Mouse (Mus musculus): ENCODE data around the gene Atp2b4. TPM values are rescaled to one million over a fixed set of nuclear protein-coding genes. Genes with fewer than 3 reads are reported as not detected.

Gene Atp2b4
- polyA plus RNA-seq, 1 experiment from 2014 or later: 38.8 TPM

- peak overlapping the region; percentile 48 for H3K27ac ChIP-seq (ENCODE audit: low read length)
- ATAC-seq (ENCODE audit: insufficient number of reproducible peaks, insufficient read depth, low FRiP score, low read depth): no peak
- H3K36me3 ChIP-seq (ENCODE audit: control insufficient read depth, insufficient read depth, low read length): peaks cover 15% of the 10 kb centered on the region; the same call in 1 of the 2 replicates
- H3K4me3 ChIP-seq (ENCODE audit: low read depth, low read length): no peak overlapping the region
- H3K4me1 ChIP-seq (ENCODE audit: control insufficient read depth, insufficient read depth, low read length): peaks cover 22% of the 10 kb centered on the region
- 94% methylated on average over 7 of the region's 7 CpGs for WGBS
- H3K9ac ChIP-seq (replicated peaks; ENCODE audit: low read depth, low read length): no peak overlapping the region
- no peak overlapping the region for H3K4me2 ChIP-seq (replicated peaks; ENCODE audit: low read depth, low read length)
- H3K9me3 ChIP-seq (ENCODE audit: control insufficient read depth, low read depth, low read length): no peaks in the 10 kb centered on the region
- no peaks in the 10 kb centered on the region for H3K27me3 ChIP-seq (ENCODE audit: control insufficient read depth, insufficient read depth, low read length)
Measured at GRCm38 (mm10) chr1:133662941-133663340, 137.9 kb downstream of the Atp2b4 start.

DNA sequence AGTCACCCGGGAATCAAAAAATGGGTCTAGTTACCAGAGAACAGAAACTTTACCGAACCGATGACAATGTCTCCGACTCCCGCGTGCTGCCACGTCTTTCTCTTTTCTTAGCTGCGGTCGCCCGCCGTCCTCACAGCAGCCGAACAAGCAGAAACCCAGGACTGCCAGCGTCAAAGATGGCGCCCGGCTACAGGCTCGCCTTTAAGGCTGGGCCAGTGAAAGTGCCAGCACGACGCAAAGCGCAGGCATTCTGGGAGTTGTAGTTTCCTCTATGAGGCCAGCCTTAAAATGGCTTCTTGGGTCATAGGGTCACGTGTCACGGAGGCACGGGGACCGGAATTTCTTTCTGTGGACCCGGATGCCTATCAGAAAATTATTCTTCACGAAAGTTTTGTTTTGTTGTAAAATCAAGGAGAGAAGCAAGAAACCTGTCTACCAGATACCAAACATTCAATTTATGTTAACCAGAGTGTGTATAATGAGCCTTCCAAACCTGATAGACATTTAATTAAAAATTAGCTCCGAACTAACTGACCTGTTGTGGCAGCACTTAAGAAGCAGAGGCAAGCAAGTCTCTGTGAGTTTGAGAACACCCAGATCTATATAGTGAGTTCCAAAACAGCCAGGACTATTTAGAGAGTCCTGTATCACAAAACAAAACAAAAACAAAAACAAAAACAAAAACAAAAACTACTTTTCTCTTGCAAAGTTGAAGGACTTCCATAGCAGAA, 139.5 kb downstream of the Atp2b4 start, which contains the start of gene Gm38394:
TSS of gene Gm38394 (minus strand) at position 116 of the 731 bp plus-strand sequence.
- H3K27me3 ChIP-seq (ENCODE audit: control insufficient read depth, insufficient read depth, low read length): no peaks in the 10 kb centered on the region
- peak within 1 kb of the TSS; percentile 85 for H3K4me2 ChIP-seq (replicated peaks; ENCODE audit: low read depth, low read length)
- peak within 1 kb of the TSS; percentile 85 for H3K4me3 ChIP-seq (ENCODE audit: low read depth, low read length)
- H3K27ac ChIP-seq (ENCODE audit: low read length): peak within 1 kb of the TSS; percentile 95
- H3K9me3 ChIP-seq (ENCODE audit: control insufficient read depth, low read depth, low read length): no peaks in the 10 kb centered on the region
- H3K9ac ChIP-seq (replicated peaks; ENCODE audit: low read depth, low read length): peak within 1 kb of the TSS; percentile 87
- peaks cover 23% of the 10 kb centered on the region; the same call in 1 of the 2 replicates for H3K36me3 ChIP-seq (ENCODE audit: control insufficient read depth, insufficient read depth, low read length)
- WGBS: 3% methylated on average over 26 of the region's 26 CpGs
- peak; percentile 96 for ATAC-seq (ENCODE audit: insufficient number of reproducible peaks, insufficient read depth, low FRiP score, low read depth)
- H3K4me1 ChIP-seq (ENCODE audit: control insufficient read depth, insufficient read depth, low read length): peaks cover 34% of the 10 kb centered on the region

DNA sequence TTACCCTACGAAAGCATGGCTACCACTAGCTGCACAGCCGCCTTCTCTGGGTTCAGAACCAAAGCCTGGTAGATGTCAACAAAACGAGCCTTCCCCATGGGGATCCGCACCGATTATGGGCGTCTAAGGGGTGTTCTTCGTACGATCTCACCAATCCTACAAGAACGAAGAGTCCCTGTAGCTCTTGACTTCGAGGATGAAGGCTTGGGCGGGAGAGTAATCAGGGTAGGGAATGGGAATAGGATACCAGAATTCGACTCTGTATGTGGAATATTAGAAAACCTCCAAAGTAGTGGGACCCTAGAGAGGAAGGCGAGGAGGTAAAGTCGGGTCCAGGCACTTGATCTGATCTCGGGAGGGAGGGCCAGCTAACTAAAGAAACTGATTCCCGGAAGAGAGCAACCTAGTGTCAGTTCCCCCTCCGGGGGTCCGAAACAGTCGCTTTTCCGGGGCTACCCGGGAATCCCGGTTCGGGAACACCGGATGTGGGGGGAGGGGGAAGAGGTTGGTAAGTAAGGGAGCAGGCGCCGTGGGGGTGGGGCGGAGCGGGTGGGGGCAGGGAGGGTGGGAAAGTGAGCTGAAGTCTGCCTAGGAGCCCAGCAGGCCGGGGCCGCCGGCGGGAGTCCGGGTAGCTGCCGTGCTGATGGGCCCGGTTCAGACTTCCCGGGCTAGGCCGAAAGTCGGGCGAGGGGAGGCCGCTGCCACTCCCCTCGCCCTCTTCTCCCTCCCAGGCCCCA, 140.2 kb downstream of the Atp2b4 start, which contains the start of gene Zbed6:
TSS of gene Zbed6 (minus strand) at position 420 of the 737 bp plus-strand sequence.
- peak within 1 kb of the TSS; percentile 85 for H3K4me3 ChIP-seq (ENCODE audit: low read depth, low read length)
- H3K4me2 ChIP-seq (replicated peaks; ENCODE audit: low read depth, low read length): peak within 1 kb of the TSS; percentile 85
- under 1% methylated on average over 40 of the region's 41 CpGs for WGBS
- peak within 1 kb of the TSS; percentile 95 for H3K27ac ChIP-seq (ENCODE audit: low read length)
- no peaks in the 10 kb centered on the region for H3K27me3 ChIP-seq (ENCODE audit: control insufficient read depth, insufficient read depth, low read length)
- ATAC-seq (ENCODE audit: insufficient number of reproducible peaks, insufficient read depth, low FRiP score, low read depth): peak; percentile 51; the same call in 1 of the 2 replicates
- peaks cover 34% of the 10 kb centered on the region for H3K4me1 ChIP-seq (ENCODE audit: control insufficient read depth, insufficient read depth, low read length)
- H3K9ac ChIP-seq (replicated peaks; ENCODE audit: low read depth, low read length): peak within 1 kb of the TSS; percentile 87
- no peaks in the 10 kb centered on the region for H3K9me3 ChIP-seq (ENCODE audit: control insufficient read depth, low read depth, low read length)
- H3K36me3 ChIP-seq (ENCODE audit: control insufficient read depth, insufficient read depth, low read length): peaks cover 23% of the 10 kb centered on the region; the same call in 1 of the 2 replicates

DNA sequence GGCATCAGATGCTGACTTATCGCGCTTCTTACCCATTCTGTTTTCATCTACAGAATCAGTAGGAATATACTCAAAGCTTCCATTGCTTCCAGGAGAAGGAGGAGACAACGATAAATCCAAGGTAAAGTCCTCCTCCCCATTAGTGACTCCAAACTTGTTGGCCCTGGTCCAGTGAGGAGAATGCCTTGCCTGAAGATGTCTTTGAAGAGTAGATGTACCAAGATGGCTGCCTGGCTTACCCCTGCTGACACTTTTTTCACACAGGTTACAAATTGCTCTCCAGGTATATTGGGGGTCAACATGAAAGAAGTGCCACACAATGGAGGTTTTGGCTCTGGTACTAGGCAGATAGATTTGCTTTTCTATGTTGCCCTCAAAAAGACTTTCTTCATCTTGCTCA, 142.0 kb downstream of the Atp2b4 start:
- H3K4me2 ChIP-seq (replicated peaks; ENCODE audit: low read depth, low read length): peak overlapping the region; percentile 85; the same call in 1 of the 2 replicates
- H3K4me3 ChIP-seq (ENCODE audit: low read depth, low read length): no peak overlapping the region
- WGBS: 84% methylated on average over 3 of the region's 3 CpGs

GRCm38 (mm10) chr1:133656811-133657210, 144.0 kb downstream of the Atp2b4 start:
- Histone ChIP-seq H3K4me3 (ENCODE audit: low read depth, low read length) (no peak overlapping the region), H3K27me3 (ENCODE audit: control insufficient read depth, insufficient read depth, low read length) (no peaks in the 10 kb centered on the region), H3K9me3 (ENCODE audit: control insufficient read depth, low read depth, low read length) (no peaks in the 10 kb centered on the region), H3K27ac (ENCODE audit: low read length) (no peak overlapping the region), H3K4me2 (replicated peaks; ENCODE audit: low read depth, low read length) (0 out of 2 replicates have a peak overlapping the region, but pooled peaks have one; percentile 11), H3K36me3 (ENCODE audit: control insufficient read depth, insufficient read depth, low read length) (peaks cover 36% of the 10 kb centered on the region), H3K4me1 (ENCODE audit: control insufficient read depth, insufficient read depth, low read length) (peaks cover 31% of the 10 kb centered on the region), H3K9ac (replicated peaks; ENCODE audit: low read depth, low read length) (no peak overlapping the region)
- 44% methylated on average over 5 of the region's 5 CpGs for WGBS
- no peak for ATAC-seq (ENCODE audit: insufficient number of reproducible peaks, insufficient read depth, low FRiP score, low read depth)

More for the DNA sequence above, 142.0 kb downstream of the Atp2b4 start:
- Histone ChIP-seq H3K27ac (ENCODE audit: low read length) (no peak overlapping the region), H3K27me3 (ENCODE audit: control insufficient read depth, insufficient read depth, low read length) (no peaks in the 10 kb centered on the region), H3K9me3 (ENCODE audit: control insufficient read depth, low read depth, low read length) (no peaks in the 10 kb centered on the region), H3K9ac (replicated peaks; ENCODE audit: low read depth, low read length) (no peak overlapping the region), H3K36me3 (ENCODE audit: control insufficient read depth, insufficient read depth, low read length) (peaks cover 28% of the 10 kb centered on the region), H3K4me1 (ENCODE audit: control insufficient read depth, insufficient read depth, low read length) (peaks cover 34% of the 10 kb centered on the region)
- ATAC-seq (ENCODE audit: insufficient number of reproducible peaks, insufficient read depth, low FRiP score, low read depth): no peak

DNA sequence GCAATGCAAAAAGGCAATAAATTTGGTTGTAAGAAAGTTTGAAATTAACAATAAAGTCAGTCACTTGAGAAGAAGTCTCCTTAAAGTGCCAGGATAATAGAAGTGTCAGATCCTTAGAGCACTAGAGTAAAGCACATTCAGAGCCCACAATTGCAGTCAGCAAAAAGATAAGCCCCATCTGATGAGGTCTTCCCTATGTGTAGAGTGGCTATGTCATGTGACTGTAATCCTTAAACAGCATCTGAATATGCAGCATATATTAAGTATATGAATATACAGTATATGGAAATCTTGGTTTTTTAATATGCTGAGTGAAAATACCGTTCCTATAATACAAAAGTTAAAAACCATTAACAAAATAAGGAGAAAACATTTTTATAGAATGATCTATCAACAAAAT, 147.8 kb downstream of the Atp2b4 start:
- Histone ChIP-seq H3K27me3 (ENCODE audit: control insufficient read depth, insufficient read depth, low read length) (no peaks in the 10 kb centered on the region), H3K4me1 (ENCODE audit: control insufficient read depth, insufficient read depth, low read length) (peaks cover 12% of the 10 kb centered on the region; the same call in 1 of the 2 replicates), H3K4me3 (ENCODE audit: low read depth, low read length) (no peak overlapping the region), H3K4me2 (replicated peaks; ENCODE audit: low read depth, low read length) (no peak overlapping the region), H3K27ac (ENCODE audit: low read length) (no peak overlapping the region), H3K36me3 (ENCODE audit: control insufficient read depth, insufficient read depth, low read length) (peaks cover 35% of the 10 kb centered on the region), H3K9ac (replicated peaks; ENCODE audit: low read depth, low read length) (no peak overlapping the region), H3K9me3 (ENCODE audit: control insufficient read depth, low read depth, low read length) (no peaks in the 10 kb centered on the region)
- no peak for ATAC-seq (ENCODE audit: insufficient number of reproducible peaks, insufficient read depth, low FRiP score, low read depth)
- 92% methylated on average over 1 of the region's 1 CpGs for WGBS

DNA sequence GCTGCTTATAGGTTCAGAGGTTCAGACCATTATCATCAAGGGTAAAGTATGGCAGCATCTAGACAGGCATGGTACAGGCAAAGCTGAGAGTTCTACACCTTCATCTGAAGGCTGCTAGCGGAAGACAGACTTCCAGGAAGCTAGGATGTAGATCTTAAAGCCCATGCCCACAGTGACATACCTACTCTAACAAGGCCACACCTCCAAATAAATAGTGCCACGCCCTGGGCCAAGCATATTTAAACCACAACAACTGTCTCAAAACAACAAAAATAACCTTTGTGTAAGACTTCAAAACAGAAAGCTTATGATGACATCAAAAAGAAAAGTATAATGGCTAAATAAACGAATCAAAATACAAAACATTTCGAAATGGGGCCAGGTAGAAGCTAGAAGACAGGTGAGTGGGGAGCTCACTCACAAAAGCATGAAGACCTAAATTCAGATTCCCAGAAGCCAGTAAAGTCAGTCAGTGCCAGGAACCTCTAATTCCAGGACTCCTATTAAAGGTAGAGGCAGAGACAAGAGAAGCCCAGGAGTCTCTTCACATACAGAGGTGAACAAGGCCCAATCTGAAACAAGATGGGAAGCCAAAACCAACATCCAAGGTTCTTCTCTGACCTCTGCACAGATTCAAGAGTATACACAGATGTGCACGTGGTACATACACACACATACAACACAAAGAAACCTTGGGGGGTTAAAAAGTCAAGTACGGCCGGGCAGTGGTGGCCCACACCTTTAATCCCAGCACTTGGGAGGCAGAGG, 150.4 kb downstream of the Atp2b4 start:
- Histone ChIP-seq H3K4me1 (ENCODE audit: control insufficient read depth, insufficient read depth, low read length) (no peaks in the 10 kb centered on the region), H3K4me2 (replicated peaks; ENCODE audit: low read depth, low read length) (no peak overlapping the region), H3K36me3 (ENCODE audit: control insufficient read depth, insufficient read depth, low read length) (peaks cover 45% of the 10 kb centered on the region), H3K4me3 (ENCODE audit: low read depth, low read length) (no peak overlapping the region), H3K9me3 (ENCODE audit: control insufficient read depth, low read depth, low read length) (no peaks in the 10 kb centered on the region), H3K27ac (ENCODE audit: low read length) (no peak overlapping the region), H3K9ac (replicated peaks; ENCODE audit: low read depth, low read length) (no peak overlapping the region), H3K27me3 (ENCODE audit: control insufficient read depth, insufficient read depth, low read length) (no peaks in the 10 kb centered on the region)
- 93% methylated on average over 7 of the region's 7 CpGs for WGBS
- no peak for ATAC-seq (ENCODE audit: insufficient number of reproducible peaks, insufficient read depth, low FRiP score, low read depth)
